Mouse (Mus musculus): Measurements from ENCODE around the gene Acer2. TPM values are rescaled to one million over a fixed set of nuclear protein-coding genes. Genes with fewer than 3 reads are reported as not detected.

The Acer2 gene
- polyA plus RNA-seq, 1 experiment from 2014 or later, result 28.2 TPM

- Histone ChIP-seq H3K4me2 (no peak overlapping the region), H3K36me3 (ENCODE audit: insufficient read depth) (no peaks in the 10 kb centered on the region), H3K27ac (ENCODE audit: low read depth) (no peak overlapping the region), H3K9me3 (ENCODE audit: low read depth, low read length) (no peaks in the 10 kb centered on the region), H3K9ac (no peak overlapping the region; the same call in 1 of the 2 replicates), H3K4me1 (ENCODE audit: insufficient read depth) (no peaks in the 10 kb centered on the region), H3K4me3 (ENCODE audit: low read depth, low read length) (no peak overlapping the region), H3K27me3 (ENCODE audit: insufficient read depth, low read length) (no peaks in the 10 kb centered on the region)
- peak; percentile 58; the same call in 1 of the 2 replicates for ATAC-seq (ENCODE audit: insufficient read depth)
- 22% methylated on average over 18 of the region's 18 CpGs for WGBS
- TF ChIP-seq CTCF (IDR thresholded peaks at IDR 0.05; ENCODE audit: low read depth), result no peak
- DNase-seq, result no peak
These were observed 37.6 kb downstream of the Acer2 start for GRCm38 (mm10) chr4:86911576-86912341.

DNA sequence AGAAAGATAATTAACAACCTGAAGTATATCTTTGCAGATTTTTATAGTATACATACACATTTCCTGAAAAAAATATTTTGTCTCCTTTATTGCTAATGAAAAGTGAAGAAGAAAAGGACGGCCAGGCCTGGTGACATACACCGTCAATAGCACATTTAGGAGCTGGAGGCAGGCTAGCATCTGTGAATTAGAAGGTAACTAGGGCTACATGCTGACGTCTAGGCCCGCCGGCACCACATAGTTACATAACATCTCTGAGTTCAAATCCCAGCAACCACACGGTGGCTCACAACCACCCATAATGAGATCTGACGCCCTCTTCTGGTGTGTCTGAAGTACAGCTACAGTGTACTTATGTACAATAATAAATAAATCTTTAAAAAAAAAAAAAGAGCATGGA is 38.6 kb downstream of the Acer2 start:
- no peak for TF ChIP-seq CTCF (IDR thresholded peaks at IDR 0.05; ENCODE audit: low read depth)
- Histone ChIP-seq H3K36me3 (ENCODE audit: insufficient read depth) (no peaks in the 10 kb centered on the region), H3K27ac (ENCODE audit: low read depth) (no peak overlapping the region), H3K4me1 (ENCODE audit: insufficient read depth) (no peaks in the 10 kb centered on the region), H3K4me3 (ENCODE audit: low read depth, low read length) (no peak overlapping the region), H3K9ac (no peak overlapping the region), H3K4me2 (no peak overlapping the region), H3K9me3 (ENCODE audit: low read depth, low read length) (no peaks in the 10 kb centered on the region), H3K27me3 (ENCODE audit: insufficient read depth, low read length) (no peaks in the 10 kb centered on the region)
- ATAC-seq (ENCODE audit: insufficient read depth) (no peak), DNase-seq (no peak)
- 78% methylated on average over 7 of the region's 7 CpGs for WGBS

GRCm38 (mm10) chr4:86916062-86916461 is 41.9 kb downstream of the Acer2 start:
- no peaks in the 10 kb centered on the region for H3K36me3 ChIP-seq (ENCODE audit: insufficient read depth)
- WGBS, result 56% methylated on average over 1 of the region's 1 CpGs

GRCm38 (mm10) chr4:86923476-86924055 is 49.4 kb downstream of the Acer2 start:
- no peak overlapping the region for H3K4me3 ChIP-seq (ENCODE audit: low read depth, low read length)
- no peaks in the 10 kb centered on the region for H3K27me3 ChIP-seq (ENCODE audit: insufficient read depth, low read length)
- H3K36me3 ChIP-seq (ENCODE audit: insufficient read depth), result no peaks in the 10 kb centered on the region
- TF ChIP-seq CTCF (IDR thresholded peaks at IDR 0.05; ENCODE audit: low read depth), result no peak
- no peak overlapping the region for H3K27ac ChIP-seq (ENCODE audit: low read depth)
- DNase-seq (no peak), ATAC-seq (ENCODE audit: insufficient read depth) (no peak)
- no peak overlapping the region for H3K4me2 ChIP-seq
- 77% methylated on average over 3 of the region's 3 CpGs for WGBS
- H3K9ac ChIP-seq, result no peak overlapping the region
- H3K9me3 ChIP-seq (ENCODE audit: low read depth, low read length), result no peaks in the 10 kb centered on the region
- no peaks in the 10 kb centered on the region for H3K4me1 ChIP-seq (ENCODE audit: insufficient read depth)

More at GRCm38 (mm10) chr4:86916062-86916461, 41.9 kb downstream of the Acer2 start:
- TF ChIP-seq CTCF (IDR thresholded peaks at IDR 0.05; ENCODE audit: low read depth), result peak; percentile 36
- H3K9me3 ChIP-seq (ENCODE audit: low read depth, low read length), result no peaks in the 10 kb centered on the region
- no peaks in the 10 kb centered on the region for H3K27me3 ChIP-seq (ENCODE audit: insufficient read depth, low read length)
- H3K4me2 ChIP-seq, result no peak overlapping the region
- DNase-seq (no peak), ATAC-seq (ENCODE audit: insufficient read depth) (no peak)
- no peak overlapping the region for H3K27ac ChIP-seq (ENCODE audit: low read depth)
- no peak overlapping the region for H3K9ac ChIP-seq
- H3K4me1 ChIP-seq (ENCODE audit: insufficient read depth), result no peaks in the 10 kb centered on the region
- H3K4me3 ChIP-seq (ENCODE audit: low read depth, low read length), result no peak overlapping the region

DNA sequence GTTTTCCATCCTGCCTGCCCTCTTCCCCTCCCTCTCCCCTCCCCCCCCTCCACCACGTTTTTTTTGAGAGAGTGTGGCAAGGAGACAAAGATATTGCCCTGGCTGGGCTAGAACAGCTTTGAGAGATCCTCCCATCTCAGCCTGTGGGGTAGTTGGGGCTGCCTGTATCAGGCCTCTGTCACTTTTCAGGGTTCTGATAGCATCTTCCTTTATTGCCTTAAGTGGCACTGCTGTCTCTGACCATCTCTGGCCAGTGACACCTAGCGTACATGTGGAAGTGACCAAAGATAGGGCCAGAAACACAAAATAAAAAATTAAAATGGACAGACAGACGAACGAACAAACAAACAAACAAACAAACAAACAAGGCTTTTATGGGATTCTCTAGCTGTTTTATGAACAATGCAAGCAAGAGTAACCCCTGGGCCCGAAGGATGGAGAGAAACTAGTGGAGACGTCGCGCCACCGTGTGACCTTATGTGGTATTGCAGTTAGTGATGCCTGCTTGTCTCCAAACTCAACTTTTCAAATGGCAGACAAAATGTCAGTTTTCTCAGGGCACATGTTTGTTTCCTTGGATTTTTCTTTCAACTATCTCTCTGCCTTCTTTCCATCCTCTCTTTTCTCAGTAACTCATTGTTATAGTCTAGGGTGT is 50.7 kb downstream of the Acer2 start:
- no peak overlapping the region for H3K27ac ChIP-seq (ENCODE audit: low read depth)
- H3K4me2 ChIP-seq, result no peak overlapping the region
- no peak overlapping the region for H3K9ac ChIP-seq
- no peaks in the 10 kb centered on the region for H3K9me3 ChIP-seq (ENCODE audit: low read depth, low read length)
- no peaks in the 10 kb centered on the region for H3K4me1 ChIP-seq (ENCODE audit: insufficient read depth)
- no peaks in the 10 kb centered on the region for H3K36me3 ChIP-seq (ENCODE audit: insufficient read depth)
- 8% methylated on average over 9 of the region's 9 CpGs for WGBS
- ATAC-seq (ENCODE audit: insufficient read depth), result peak; percentile 36
- DNase-seq, result peak; percentile 94
- no peak overlapping the region for H3K4me3 ChIP-seq (ENCODE audit: low read depth, low read length)
- no peaks in the 10 kb centered on the region for H3K27me3 ChIP-seq (ENCODE audit: insufficient read depth, low read length)
- TF ChIP-seq CTCF (IDR thresholded peaks at IDR 0.05; ENCODE audit: low read depth), result peak; percentile 94

- no peak overlapping the region for H3K9ac ChIP-seq
- 79% methylated on average over 3 of the region's 3 CpGs for WGBS
- ATAC-seq (ENCODE audit: insufficient read depth) (no peak), DNase-seq (no peak)
- H3K27me3 ChIP-seq (ENCODE audit: insufficient read depth, low read length), result no peaks in the 10 kb centered on the region
- TF ChIP-seq CTCF (IDR thresholded peaks at IDR 0.05; ENCODE audit: low read depth), result no peak
- no peaks in the 10 kb centered on the region for H3K4me1 ChIP-seq (ENCODE audit: insufficient read depth)
- H3K36me3 ChIP-seq (ENCODE audit: insufficient read depth), result no peaks in the 10 kb centered on the region
- no peak overlapping the region for H3K27ac ChIP-seq (ENCODE audit: low read depth)
- H3K4me3 ChIP-seq (ENCODE audit: low read depth, low read length), result no peak overlapping the region
- H3K4me2 ChIP-seq, result no peak overlapping the region
- no peaks in the 10 kb centered on the region for H3K9me3 ChIP-seq (ENCODE audit: low read depth, low read length)
These were observed 52.8 kb downstream of the Acer2 start for GRCm38 (mm10) chr4:86926997-86927396.

DNA sequence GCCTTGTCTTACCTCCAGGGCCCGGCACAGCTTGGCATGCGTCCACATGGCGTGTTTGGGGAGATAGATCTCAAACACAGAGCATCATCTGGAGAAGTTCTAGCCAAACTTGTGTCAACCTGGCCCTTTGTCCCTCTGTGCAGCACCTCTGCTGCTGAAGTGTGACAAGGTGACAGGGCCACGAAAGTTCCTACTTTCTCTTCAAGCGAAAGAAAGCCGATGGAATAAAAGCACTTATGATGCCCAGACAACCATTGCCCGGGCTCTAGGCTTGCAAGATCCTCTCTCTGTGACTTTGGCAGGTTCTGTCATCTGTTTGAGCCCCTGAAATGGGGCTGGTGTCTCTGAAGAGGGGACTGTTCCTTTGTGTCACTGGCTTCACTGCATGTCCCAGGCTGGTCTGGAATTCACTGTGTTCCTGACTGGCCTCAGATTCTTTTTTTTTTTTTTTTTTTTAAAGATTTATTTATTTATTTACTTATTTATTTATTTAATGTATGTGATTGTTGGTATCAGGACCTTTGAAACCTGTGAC is 56.0 kb downstream of the Acer2 start:
- DNase-seq (peak; percentile 8), ATAC-seq (ENCODE audit: insufficient read depth) (peak; percentile 57)
- TF ChIP-seq CTCF (IDR thresholded peaks at IDR 0.05; ENCODE audit: low read depth), result no peak
- Histone ChIP-seq H3K27me3 (ENCODE audit: insufficient read depth, low read length) (no peaks in the 10 kb centered on the region), H3K4me3 (ENCODE audit: low read depth, low read length) (peak overlapping the region; percentile 48; the same call in 1 of the 2 replicates), H3K27ac (ENCODE audit: low read depth) (no peak overlapping the region), H3K9ac (no peak overlapping the region), H3K36me3 (ENCODE audit: insufficient read depth) (peaks cover 9% of the 10 kb centered on the region; the same call in 1 of the 2 replicates), H3K4me1 (ENCODE audit: insufficient read depth) (no peaks in the 10 kb centered on the region), H3K9me3 (ENCODE audit: low read depth, low read length) (no peaks in the 10 kb centered on the region), H3K4me2 (peak overlapping the region; percentile 63)
- 79% methylated on average over 7 of the region's 7 CpGs for WGBS
